8 mouse cellular contexts compared by ENCODE assay signal in the genomic region with DNA sequence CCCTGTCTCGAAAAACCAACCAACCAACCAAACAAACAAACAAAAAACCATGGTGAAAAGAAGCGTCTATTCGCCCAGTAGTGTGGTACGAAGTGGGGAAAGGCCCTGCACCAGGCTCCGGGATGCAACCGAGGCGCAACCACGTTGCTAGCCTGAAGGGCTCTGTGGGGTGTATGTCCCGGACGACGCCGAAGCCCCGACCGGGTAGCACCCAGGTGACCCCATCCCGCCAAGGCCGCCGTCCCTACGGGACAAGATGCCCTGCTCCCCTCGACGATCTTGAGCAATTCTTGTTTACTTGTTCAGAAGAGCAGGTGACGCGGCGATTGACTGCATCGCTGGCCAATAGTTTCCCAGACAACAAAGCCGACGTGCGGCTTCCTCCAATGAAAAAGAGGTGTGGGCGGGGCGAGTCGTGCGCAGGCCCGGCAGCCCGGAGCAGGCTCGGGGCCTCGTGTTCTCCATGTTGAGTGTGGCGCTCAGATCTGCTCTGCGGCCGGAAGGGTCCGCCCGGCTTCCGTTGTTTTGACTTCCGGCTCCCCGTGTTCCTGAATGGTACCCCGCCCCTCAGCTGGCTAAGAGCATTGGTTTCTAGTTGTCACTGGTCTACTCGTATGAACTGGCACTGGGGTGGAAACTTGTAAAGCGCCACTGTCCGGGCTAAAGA. TPM values are rescaled to one million over a fixed set of nuclear protein-coding genes. Genes with fewer than 3 reads are reported as not detected.
DNase-seq lines count a peak whose midpoint lies in the region; ATAC-seq and TF ChIP-seq lines count a peak whose summit lies in the region.

No protein-coding gene starts in this region.

- peak overlapping the region; percentile 73 for H3K4me3 ChIP-seq in forebrain, embryonic 10.5 days
- peak overlapping the region; percentile 65 for H3K4me3 ChIP-seq in heart, embryonic 15.5 days
- peak overlapping the region; percentile 71 to 94 for H3K4me3 ChIP-seq in liver, embryonic 14.5 days (ENCODE audit: insufficient read depth in 1 of 2, low read depth in 2 of 2, low read length in 2 of 2)
- H3K4me3 ChIP-seq in neural tube, embryonic 11.5 days (ENCODE audit: low read depth, low read length): peak overlapping the region; percentile 50
- peak overlapping the region; percentile 54 for H3K4me3 ChIP-seq in stomach, postnatal 0 days (ENCODE audit: low read depth, low read length)

- no peaks in the 10 kb centered on the region for H3K36me3 ChIP-seq in forebrain, embryonic 10.5 days (replicated peaks)
- H3K36me3 ChIP-seq in heart, embryonic 15.5 days: no peaks in the 10 kb centered on the region
- H3K36me3 ChIP-seq in liver, embryonic 14.5 days (replicated peaks; ENCODE audit: control insufficient read depth, insufficient read depth, low read depth): no peaks in the 10 kb centered on the region
- H3K36me3 ChIP-seq in neural tube, embryonic 11.5 days (ENCODE audit: control insufficient read depth, insufficient read depth, low read length): no peaks in the 10 kb centered on the region
- no peaks in the 10 kb centered on the region for H3K36me3 ChIP-seq in stomach, postnatal 0 days (ENCODE audit: control insufficient read depth, insufficient read depth, low read length)

- no peaks in the 10 kb centered on the region for H3K27me3 ChIP-seq in forebrain, embryonic 10.5 days (ENCODE audit: poor library complexity, severe bottlenecking)
- H3K27me3 ChIP-seq in heart, embryonic 15.5 days: no peaks in the 10 kb centered on the region
- no peaks in the 10 kb centered on the region for H3K27me3 ChIP-seq in liver, embryonic 14.5 days (ENCODE audit: control insufficient read depth, insufficient read depth, low read length)
- H3K27me3 ChIP-seq in neural tube, embryonic 11.5 days (ENCODE audit: control insufficient read depth, insufficient read depth, low read length): no peaks in the 10 kb centered on the region
- H3K27me3 ChIP-seq in stomach, postnatal 0 days (ENCODE audit: control insufficient read depth, insufficient read depth, low read length): no peaks in the 10 kb centered on the region

- peak; percentile 93 for ATAC-seq in heart, embryonic 15.5 days (replicated peaks; ENCODE audit: insufficient number of reproducible peaks, insufficient read depth, low FRiP score, low read depth)
- peak; percentile 84 for ATAC-seq in liver, embryonic 14.5 days (ENCODE audit: insufficient read depth)
- peak; percentile 92 for ATAC-seq in neural tube, embryonic 11.5 days (ENCODE audit: insufficient read depth, low FRiP score, low TSS enrichment)
- ATAC-seq in stomach, postnatal 0 days (ENCODE audit: low FRiP score, low TSS enrichment): peak; percentile 94

- 1% methylated on average over 47 of the region's 47 CpGs for WGBS in forebrain, embryonic 10.5 days
- under 1% methylated on average over 47 of the region's 47 CpGs for WGBS in heart, embryonic 15.5 days
- WGBS in liver, embryonic 14.5 days (ENCODE audit: insufficient replicate concordance): 1% methylated on average over 47 of the region's 47 CpGs
- 1% methylated on average over 47 of the region's 47 CpGs for WGBS in neural tube, embryonic 11.5 days
- under 1% methylated on average over 47 of the region's 47 CpGs for WGBS in stomach, postnatal 0 days

- TF ChIP-seq EP300 in liver, embryonic 14.5 days (IDR thresholded peaks at IDR 0.05; ENCODE audit: low read depth): peak; percentile 55
- TF ChIP-seq EP300 in stomach, postnatal 0 days (optimal IDR thresholded peaks at IDR 0.05): peak; percentile 83

- peak overlapping the region; percentile 85 for H3K27ac ChIP-seq in forebrain, embryonic 10.5 days
- peak overlapping the region; percentile 53; the same call in 1 of the 2 replicates for H3K27ac ChIP-seq in heart, embryonic 15.5 days
- peak overlapping the region; percentile 84 for H3K27ac ChIP-seq in liver, embryonic 14.5 days
- H3K27ac ChIP-seq in neural tube, embryonic 11.5 days (ENCODE audit: low read depth, low read length): no peak overlapping the region
- peak overlapping the region; percentile 80; the same call in 1 of the 2 replicates for H3K27ac ChIP-seq in stomach, postnatal 0 days (replicated peaks)

- DNase-seq in CD8-positive naive resting alpha-beta T cell, adult 2 months (ENCODE audit: low read depth in 2 of 2, low spot score in 2 of 2): peak; percentile 98
- peak; percentile 96 for DNase-seq in c-Kit-positive CD71-negative TER-119-negative erythroid progenitor cells, embryonic 14.5 days (ENCODE audit: low read depth)
- DNase-seq in forebrain, embryonic 10.5 days (ENCODE audit: extremely low spot score, low spot score): peak; percentile 97
- DNase-seq in kidney, postnatal 25 days: peak; percentile 100
- peak; percentile 97 to 99 (median 98) for DNase-seq in liver, embryonic 14.5 days (ENCODE audit: low read depth in 3 of 3, low spot score in 3 of 3)
- peak; percentile 98 for DNase-seq in neural tube, embryonic 11.5 days (ENCODE audit: low spot score)
- peak; percentile 99 for DNase-seq in stomach, postnatal 0 days (ENCODE audit: low spot score)

- H3K4me2 ChIP-seq in heart, embryonic 15.5 days: peak overlapping the region; percentile 71
- H3K4me2 ChIP-seq in liver, embryonic 14.5 days (ENCODE audit: low read depth): peak overlapping the region; percentile 82
- H3K4me2 ChIP-seq in neural tube, embryonic 11.5 days (ENCODE audit: low read depth): peak overlapping the region; percentile 63
- peak overlapping the region; percentile 63 for H3K4me2 ChIP-seq in stomach, postnatal 0 days (replicated peaks; ENCODE audit: low read depth)

- TF ChIP-seq CTCF in liver, embryonic 14.5 days (IDR thresholded peaks at IDR 0.05; ENCODE audit: low read depth): no peak
- no peak for TF ChIP-seq CTCF in stomach, postnatal 0 days (IDR thresholded peaks at IDR 0.05; ENCODE audit: low read depth)

- H3K9me3 ChIP-seq in forebrain, embryonic 10.5 days: no peaks in the 10 kb centered on the region
- H3K9me3 ChIP-seq in heart, embryonic 15.5 days (replicated peaks): no peaks in the 10 kb centered on the region
- no peaks in the 10 kb centered on the region for H3K9me3 ChIP-seq in liver, embryonic 14.5 days (ENCODE audit: control insufficient read depth, low read length)
- H3K9me3 ChIP-seq in neural tube, embryonic 11.5 days (ENCODE audit: control insufficient read depth, low read length): no peaks in the 10 kb centered on the region
- H3K9me3 ChIP-seq in stomach, postnatal 0 days (ENCODE audit: control insufficient read depth, low read length): no peaks in the 10 kb centered on the region

- peak overlapping the region; percentile 63 for H3K9ac ChIP-seq in heart, embryonic 15.5 days
- H3K9ac ChIP-seq in liver, embryonic 14.5 days (replicated peaks): peak overlapping the region; percentile 91
- peak overlapping the region; percentile 48 for H3K9ac ChIP-seq in neural tube, embryonic 11.5 days (ENCODE audit: low read length)
- peak overlapping the region; percentile 77 for H3K9ac ChIP-seq in stomach, postnatal 0 days (ENCODE audit: low read length)

- peaks cover 29% of the 10 kb centered on the region for H3K4me1 ChIP-seq in forebrain, embryonic 10.5 days
- peaks cover 12% of the 10 kb centered on the region for H3K4me1 ChIP-seq in heart, embryonic 15.5 days (replicated peaks)
- peaks cover 42 to 43% of the 10 kb centered on the region in 2 experiments for H3K4me1 ChIP-seq in liver, embryonic 14.5 days (replicated peaks; ENCODE audit: control insufficient read depth in 2 of 2, insufficient read depth in 2 of 2, low read length in 1 of 2)
- H3K4me1 ChIP-seq in neural tube, embryonic 11.5 days (ENCODE audit: control insufficient read depth, insufficient read depth, low read length): no peaks in the 10 kb centered on the region
- 0 out of 2 replicates have a peak, but pooled peaks cover 3% of the 10 kb centered on the region for H3K4me1 ChIP-seq in stomach, postnatal 0 days (replicated peaks; ENCODE audit: control insufficient read depth, insufficient read depth)

RNA-seq across cellular contexts. Expression of a gene that starts 4.9 kb away (rescaled TPM):
- polyA plus RNA-seq in forebrain, embryonic 10.5 days (2016; fragmentation: Nextera tagmentation; extraction: Ambion mirVana): 175 TPM in 2 replicates
- 189 and 199 TPM in 2 replicates for polyA plus RNA-seq in heart, embryonic 15.5 days (2015; fragmentation: Nextera tagmentation; extraction: Ambion mirVana)
- 19.4 and 20.9 TPM in 2 replicates for polyA plus RNA-seq in liver, embryonic 14.5 days (2012; rRNA removed)
- 147 TPM in 2 replicates for polyA plus RNA-seq in liver, embryonic 14.5 days (2014; fragmentation: Nextera tagmentation; extraction: Ambion mirVana)
- polyA plus RNA-seq in neural tube, embryonic 11.5 days (2014; fragmentation: Nextera tagmentation; extraction: Ambion mirVana): 304 and 313 TPM in 2 replicates
- polyA plus RNA-seq in stomach, postnatal 0 days (2015; fragmentation: Nextera tagmentation; extraction: Ambion mirVana): 262 and 274 TPM in 2 replicates

RNA-seq across cellular contexts. Expression of a gene that starts 6.7 kb away (rescaled TPM):
- 13.1 and 14.8 TPM in 2 replicates for polyA plus RNA-seq in forebrain, embryonic 10.5 days (2016; fragmentation: Nextera tagmentation; extraction: Ambion mirVana)
- 9.8 and 13.1 TPM in 2 replicates for polyA plus RNA-seq in heart, embryonic 15.5 days (2015; fragmentation: Nextera tagmentation; extraction: Ambion mirVana)
- polyA plus RNA-seq in liver, embryonic 14.5 days (2012; rRNA removed): 4.7 and 5.8 TPM in 2 replicates
- 6.6 and 7.1 TPM in 2 replicates for polyA plus RNA-seq in liver, embryonic 14.5 days (2014; fragmentation: Nextera tagmentation; extraction: Ambion mirVana)
- polyA plus RNA-seq in neural tube, embryonic 11.5 days (2014; fragmentation: Nextera tagmentation; extraction: Ambion mirVana): 17.5 and 20.0 TPM in 2 replicates
- 10.0 and 10.9 TPM in 2 replicates for polyA plus RNA-seq in stomach, postnatal 0 days (2015; fragmentation: Nextera tagmentation; extraction: Ambion mirVana)

RNA-seq across cellular contexts. Expression of a gene that starts 41.2 kb away (rescaled TPM):
- polyA plus RNA-seq in forebrain, embryonic 10.5 days (2016; fragmentation: Nextera tagmentation; extraction: Ambion mirVana): not detected in 2 replicates
- polyA plus RNA-seq in heart, embryonic 15.5 days (2015; fragmentation: Nextera tagmentation; extraction: Ambion mirVana): not detected in 2 replicates
- polyA plus RNA-seq in liver, embryonic 14.5 days (2012; rRNA removed): not detected in 2 replicates
- not detected in 2 replicates for polyA plus RNA-seq in liver, embryonic 14.5 days (2014; fragmentation: Nextera tagmentation; extraction: Ambion mirVana)
- not detected in 2 replicates for polyA plus RNA-seq in neural tube, embryonic 11.5 days (2014; fragmentation: Nextera tagmentation; extraction: Ambion mirVana)
- not detected in 2 replicates for polyA plus RNA-seq in stomach, postnatal 0 days (2015; fragmentation: Nextera tagmentation; extraction: Ambion mirVana)
